Mouse (Mus musculus) hindbrain, embryonic 11.5 days (tissue): ENCODE measurements at regions not wholly inside any gene's neighbourhood (a gene's known extent, or its start where the extent isn't known, plus 50 kb on each side); places are given as distances from the start of the nearest gene placed in this dataset.

Source experiments
- ATAC-seq: fragments of 200-750 bp; cut with Nextera tagmentation; 2 replicates; pipeline ENCODE4 v1.8.0; 2017; ENCODE audit warnings: mild to moderate bottlenecking, moderate TSS enrichment, moderate library complexity; ENCODE audit not compliant: low FRiP score
- DNase-seq: peaks from one replicate; pipeline ENCODE4 v3.0.0-alpha.2; 2015; ENCODE audit warnings: low spot score
- H3K27ac ChIP-seq: fragments of 300-500 bp; sonication (generic); 2 replicates; pipeline ENCODE4 v1.5.1; 2014; ENCODE audit warnings: mild to moderate bottlenecking, low read depth, low read length
- H3K27me3 ChIP-seq: fragments of 300-500 bp; sonication (generic); 2 replicates; pipeline ENCODE4 v1.6.1; 2014; ENCODE audit warnings: mild to moderate bottlenecking, low read length, moderate library complexity, mixed read lengths; ENCODE audit not compliant: control insufficient read depth, insufficient read depth
- H3K36me3 ChIP-seq: fragments of 300-500 bp; sonication (generic); 2 replicates; pipeline ENCODE4 v1.6.1; 2014; ENCODE audit warnings: mild to moderate bottlenecking, low read length, moderate library complexity, mixed read lengths; ENCODE audit not compliant: control insufficient read depth, insufficient read depth
- H3K4me1 ChIP-seq: fragments of 300-500 bp; sonication (generic); replicated peaks from 2 replicates; pipeline ENCODE4 v1.6.1; 2014; ENCODE audit warnings: low read length, mixed read lengths; ENCODE audit not compliant: control insufficient read depth, insufficient read depth
- H3K4me2 ChIP-seq: fragments of 300-500 bp; sonication (generic); replicated peaks from 2 replicates; pipeline ENCODE4 v1.6.1; 2014; ENCODE audit warnings: mild to moderate bottlenecking, low read depth, low read length
- H3K4me3 ChIP-seq: fragments of 300-500 bp; sonication (generic); 2 replicates; pipeline ENCODE4 v1.5.1; 2014; ENCODE audit warnings: low read depth, low read length
- H3K9ac ChIP-seq: fragments of 300-500 bp; sonication (generic); 2 replicates; pipeline ENCODE4 v1.6.1; 2014; ENCODE audit warnings: low read depth, low read length
- H3K9me3 ChIP-seq: fragments of 300-500 bp; sonication (generic); 2 replicates; pipeline ENCODE4 v1.6.1; 2016; ENCODE audit warnings: low read length; ENCODE audit not compliant: control insufficient read depth
- WGBS: fragments of 180-500 bp; shearing (Covaris S2); extraction: QIAGEN DNeasy Blood & Tissue Kit; methylation state at CpG from one replicate; pipeline ENCODE4 v1.1.7; 2014; 5-methylcytosine and 5-hydroxymethylcytosine counted together

- Histone ChIP-seq H3K4me3 (no peak overlapping the region), H3K9ac (no peak overlapping the region), H3K4me1 (peaks cover 3% of the 10 kb centered on the region; the same call in 1 of the 2 replicates), H3K27me3 (no peaks in the 10 kb centered on the region), H3K9me3 (no peaks in the 10 kb centered on the region), H3K4me2 (no peak overlapping the region), H3K27ac (no peak overlapping the region), H3K36me3 (no peaks in the 10 kb centered on the region)
- ATAC-seq (no peak), DNase-seq (no peak)
- WGBS, result 73% methylated on average over 4 of the region's 4 CpGs
These were observed 53.2 kb downstream of the Fam43a start for GRCm38 (mm10) chr16:30652692-30653091.

GRCm38 (mm10) chr16:30653806-30654205 lies 54.3 kb downstream of the Fam43a start:
- H3K9me3 ChIP-seq, result no peaks in the 10 kb centered on the region
- H3K27me3 ChIP-seq, result no peaks in the 10 kb centered on the region
- no peak overlapping the region for H3K9ac ChIP-seq
- DNase-seq (no peak), ATAC-seq (no peak)
- H3K4me3 ChIP-seq, result no peak overlapping the region
- H3K4me2 ChIP-seq, result no peak overlapping the region
- H3K36me3 ChIP-seq, result no peaks in the 10 kb centered on the region
- 88% methylated on average over 5 of the region's 5 CpGs for WGBS
- no peak overlapping the region for H3K27ac ChIP-seq
- H3K4me1 ChIP-seq, result peaks cover 3% of the 10 kb centered on the region; the same call in 1 of the 2 replicates

- Histone ChIP-seq H3K27ac (no peak overlapping the region), H3K9ac (no peak overlapping the region), H3K36me3 (no peaks in the 10 kb centered on the region), H3K27me3 (no peaks in the 10 kb centered on the region), H3K9me3 (no peaks in the 10 kb centered on the region), H3K4me1 (peaks cover 3% of the 10 kb centered on the region; the same call in 1 of the 2 replicates), H3K4me3 (no peak overlapping the region), H3K4me2 (no peak overlapping the region)
- ATAC-seq (no peak), DNase-seq (no peak)
- 80% methylated on average over 9 of the region's 9 CpGs for WGBS
These were observed 54.7 kb downstream of the Fam43a start for GRCm38 (mm10) chr16:30654226-30654625.

GRCm38 (mm10) chr16:30655798-30656221 lies 56.3 kb downstream of the Fam43a start:
- Histone ChIP-seq H3K4me2 (no peak overlapping the region), H3K36me3 (no peaks in the 10 kb centered on the region), H3K4me1 (peaks cover 3% of the 10 kb centered on the region; the same call in 1 of the 2 replicates), H3K9ac (no peak overlapping the region), H3K4me3 (no peak overlapping the region), H3K27ac (peak overlapping the region; percentile 4; the same call in 1 of the 2 replicates), H3K9me3 (no peaks in the 10 kb centered on the region), H3K27me3 (no peaks in the 10 kb centered on the region)
- DNase-seq, result peak; percentile 25
- ATAC-seq, result no peak
- 56% methylated on average over 5 of the region's 5 CpGs for WGBS

- no peak overlapping the region for H3K4me3 ChIP-seq
- no peak for DNase-seq
- no peak overlapping the region for H3K27ac ChIP-seq
- H3K9ac ChIP-seq, result no peak overlapping the region
- no peaks in the 10 kb centered on the region for H3K9me3 ChIP-seq
- no peaks in the 10 kb centered on the region for H3K27me3 ChIP-seq
- H3K4me2 ChIP-seq, result no peak overlapping the region
- ATAC-seq, result no peak
- no peaks in the 10 kb centered on the region for H3K36me3 ChIP-seq
- 90% methylated on average over 17 of the region's 17 CpGs for WGBS
- H3K4me1 ChIP-seq, result peaks cover 3% of the 10 kb centered on the region; the same call in 1 of the 2 replicates
These were observed 57.4 kb downstream of the Fam43a start for GRCm38 (mm10) chr16:30656881-30657280.

GRCm38 (mm10) chr16:30658921-30659320 lies 59.4 kb downstream of the Fam43a start:
- WGBS, result 89% methylated on average over 4 of the region's 4 CpGs
- Histone ChIP-seq H3K9me3 (no peaks in the 10 kb centered on the region), H3K4me1 (peaks cover 3% of the 10 kb centered on the region; the same call in 1 of the 2 replicates), H3K36me3 (no peaks in the 10 kb centered on the region), H3K27ac (no peak overlapping the region), H3K4me2 (no peak overlapping the region), H3K9ac (no peak overlapping the region), H3K4me3 (no peak overlapping the region), H3K27me3 (no peaks in the 10 kb centered on the region)
- no peak for ATAC-seq
- DNase-seq, result no peak

GRCm38 (mm10) chr16:30661086-30661977 lies 61.8 kb downstream of the Fam43a start:
- Histone ChIP-seq H3K4me3 (no peak overlapping the region), H3K4me2 (no peak overlapping the region), H3K4me1 (no peaks in the 10 kb centered on the region), H3K9ac (no peak overlapping the region), H3K27ac (no peak overlapping the region), H3K27me3 (no peaks in the 10 kb centered on the region), H3K36me3 (no peaks in the 10 kb centered on the region), H3K9me3 (no peaks in the 10 kb centered on the region)
- WGBS, result 66% methylated on average over 16 of the region's 16 CpGs
- ATAC-seq, result no peak
- DNase-seq, result no peak

- no peak overlapping the region for H3K27ac ChIP-seq
- H3K36me3 ChIP-seq, result no peaks in the 10 kb centered on the region
- no peak overlapping the region for H3K9ac ChIP-seq
- no peaks in the 10 kb centered on the region for H3K4me1 ChIP-seq
- no peak overlapping the region for H3K4me3 ChIP-seq
- H3K9me3 ChIP-seq, result no peaks in the 10 kb centered on the region
- no peak for ATAC-seq
- no peaks in the 10 kb centered on the region for H3K27me3 ChIP-seq
- H3K4me2 ChIP-seq, result no peak overlapping the region
- 81% methylated on average over 8 of the region's 8 CpGs for WGBS
- DNase-seq, result no peak
These were observed 63.5 kb downstream of the Fam43a start for GRCm38 (mm10) chr16:30663055-30663454.

GRCm38 (mm10) chr16:30663971-30664370 lies 64.4 kb downstream of the Fam43a start:
- H3K9me3 ChIP-seq, result no peaks in the 10 kb centered on the region
- H3K27me3 ChIP-seq, result no peaks in the 10 kb centered on the region
- DNase-seq, result no peak
- H3K9ac ChIP-seq, result no peak overlapping the region
- no peak overlapping the region for H3K4me3 ChIP-seq
- H3K36me3 ChIP-seq, result no peaks in the 10 kb centered on the region
- H3K4me2 ChIP-seq, result no peak overlapping the region
- ATAC-seq, result no peak
- no peak overlapping the region for H3K27ac ChIP-seq
- no peaks in the 10 kb centered on the region for H3K4me1 ChIP-seq
- WGBS, result 75% methylated on average over 3 of the region's 3 CpGs
